Mouse (Mus musculus) CH12.LX (cell line): ENCODE results near the gene Rdh9. TPM values are rescaled to one million over a fixed set of nuclear protein-coding genes. Genes with fewer than 3 reads are reported as not detected.

ENCODE experiments used
- DNase-seq: peaks from one replicate; pipeline ENCODE4 v3.0.0-alpha.2; 2013; ENCODE audit errors: extremely low read depth
- H3K27ac ChIP-seq: 2 replicates; pipeline ENCODE4 v1.5.1; 2012; ENCODE audit warnings: low read depth, mild to moderate bottlenecking, control low read depth, moderate library complexity; ENCODE audit not compliant: insufficient read depth
- H3K27me3 ChIP-seq: replicated peaks from 2 replicates; pipeline ENCODE3; 2012; ENCODE audit warnings: inconsistent platforms
- H3K36me3 ChIP-seq, 2 experiments: replicated peaks in 1 of 2; 2 replicates each; pipeline versions ENCODE3 to v1.6.1; 2012; ENCODE audit warnings: inconsistent platforms in 1 of 2, low read length in 1 of 2, mild to moderate bottlenecking in 1 of 2, mixed read lengths in 1 of 2, moderate library complexity in 1 of 2; ENCODE audit not compliant: control insufficient read depth in 1 of 2, insufficient read depth in 1 of 2
- H3K4me1 ChIP-seq, 2 experiments: 2 replicates each; pipeline ENCODE4 v1.6.1; 2012; ENCODE audit warnings: inconsistent platforms in 1 of 2, moderate library complexity in 1 of 2; ENCODE audit not compliant: insufficient read depth in 2 of 2, control insufficient read depth in 1 of 2
- H3K4me2 ChIP-seq: 2 replicates; pipeline ENCODE4 v1.6.1; 2012; ENCODE audit warnings: low read depth, mild to moderate bottlenecking, control low read depth; ENCODE audit not compliant: poor library complexity, insufficient read depth, severe bottlenecking
- H3K4me3 ChIP-seq, 3 experiments: fragments of 150-350 bp in 1 of 3; sonication (generic) in 1 of 3; replicated peaks in 1 of 3; 2 replicates each; pipeline versions ENCODE3 to v1.5.1; 2011 to 2012; ENCODE audit warnings: low read depth in 2 of 3, low read length in 2 of 3, mild to moderate bottlenecking in 2 of 3, moderate library complexity in 2 of 3, control low read depth in 1 of 3, improper control_type of control experiment in 1 of 3, inconsistent platforms in 1 of 3, mixed read lengths in 1 of 3; ENCODE audit not compliant: poor library complexity in 1 of 3
- H3K79me2 ChIP-seq: replicated peaks from 2 replicates; pipeline ENCODE4 v1.6.1; 2012; ENCODE audit warnings: mild to moderate bottlenecking, moderate library complexity; ENCODE audit not compliant: control insufficient read depth, poor library complexity, insufficient read depth, severe bottlenecking; ENCODE audit errors: extremely low read depth
- H3K9ac ChIP-seq: 2 replicates; pipeline ENCODE4 v1.6.1; 2012; ENCODE audit warnings: low read depth, mild to moderate bottlenecking, control low read depth, moderate library complexity; ENCODE audit not compliant: insufficient read depth
- H3K9me3 ChIP-seq: replicated peaks from 2 replicates; pipeline ENCODE3; 2012; ENCODE audit warnings: low read length, inconsistent platforms, mixed read lengths
- CHD1 ChIP-seq: IDR thresholded peaks from 2 replicates; pipeline ENCODE4 v1.6.1; 2012; ENCODE audit warnings: low read depth, low read length, improper control_type of control experiment, inconsistent platforms
- CHD2 ChIP-seq: IDR thresholded peaks from 2 replicates; pipeline ENCODE4 v1.6.1; 2011; ENCODE audit warnings: low read length, improper control_type of control experiment
- CTCF ChIP-seq, 2 experiments: IDR thresholded peaks in 1 of 2; conservative IDR thresholded peaks in 1 of 2; 2 replicates each; pipeline ENCODE4 v1.5.1; 2011 to 2012; ENCODE audit warnings: low read depth in 2 of 2, low read length in 2 of 2, improper control_type of control experiment in 1 of 2, inconsistent platforms in 1 of 2, mild to moderate bottlenecking in 1 of 2, moderate library complexity in 1 of 2
- E2F4 ChIP-seq: IDR thresholded peaks from 2 replicates; pipeline ENCODE4 v1.6.1; 2011; ENCODE audit warnings: low read depth, low read length, improper control_type of control experiment; ENCODE audit not compliant: insufficient replicate concordance
- EP300 ChIP-seq: IDR thresholded peaks from 2 replicates; pipeline ENCODE4 v1.6.1; 2011; ENCODE audit warnings: low read length, improper control_type of control experiment
- ETS1 ChIP-seq: conservative IDR thresholded peaks from 2 replicates; pipeline ENCODE4 v1.6.1; 2012; ENCODE audit warnings: low read depth, mild to moderate bottlenecking, inconsistent platforms, low read length, improper control_type of control experiment, moderate library complexity
- HCFC1 ChIP-seq: IDR thresholded peaks from 2 replicates; pipeline ENCODE4 v1.6.1; 2012; ENCODE audit warnings: low read depth, mild to moderate bottlenecking, inconsistent platforms, low read length, improper control_type of control experiment
- IRF4 ChIP-seq: IDR thresholded peaks from 2 replicates; pipeline ENCODE4 v1.6.1; 2014; ENCODE audit warnings: low read depth, mild to moderate bottlenecking, inconsistent platforms, low read length, improper control_type of control experiment
- MAX ChIP-seq: IDR thresholded peaks from 2 replicates; pipeline ENCODE4 v1.6.1; 2011; ENCODE audit warnings: low read length, improper control_type of control experiment
- MYC ChIP-seq: IDR thresholded peaks from 2 replicates; pipeline ENCODE4 v1.6.1; 2011; ENCODE audit warnings: low read depth, mild to moderate bottlenecking, improper control_type of control experiment, low read length
- POLR2A ChIP-seq: IDR thresholded peaks from 2 replicates; pipeline ENCODE4 v1.6.1; 2011; ENCODE audit warnings: low read depth, mild to moderate bottlenecking, improper control_type of control experiment, low read length
- POLR2AphosphoS2 ChIP-seq: IDR thresholded peaks from 2 replicates; pipeline ENCODE4 v1.6.1; 2011; ENCODE audit warnings: low read depth, low read length, improper control_type of control experiment
- RAD21 ChIP-seq: IDR thresholded peaks from 2 replicates; pipeline ENCODE4 v1.6.1; 2011; ENCODE audit warnings: low read depth, mild to moderate bottlenecking, low read length, improper control_type of control experiment, moderate library complexity
- RCOR1 ChIP-seq: conservative IDR thresholded peaks from 2 replicates; pipeline ENCODE4 v1.6.1; 2012; ENCODE audit warnings: low read depth, mild to moderate bottlenecking, inconsistent platforms, low read length, improper control_type of control experiment
- SIN3A ChIP-seq: IDR thresholded peaks from 2 replicates; pipeline ENCODE4 v1.6.1; 2012; ENCODE audit warnings: low read length, improper control_type of control experiment, inconsistent platforms
- TBP ChIP-seq: conservative IDR thresholded peaks from 2 replicates; pipeline ENCODE4 v1.6.1; 2011; ENCODE audit warnings: low read depth, low read length, improper control_type of control experiment
- UBTF ChIP-seq: IDR thresholded peaks from 2 replicates; pipeline ENCODE4 v1.6.1; 2012; ENCODE audit warnings: low read depth, mild to moderate bottlenecking, inconsistent platforms, low read length, improper control_type of control experiment, moderate library complexity
- USF1 ChIP-seq: IDR thresholded peaks from 2 replicates; pipeline ENCODE4 v1.6.1; 2014; ENCODE audit warnings: low read depth, mild to moderate bottlenecking, inconsistent platforms, low read length, improper control_type of control experiment
- USF2 ChIP-seq: conservative IDR thresholded peaks from 2 replicates; pipeline ENCODE4 v1.6.1; 2011; ENCODE audit warnings: low read depth, low read length, improper control_type of control experiment
- ZC3H11A ChIP-seq: IDR thresholded peaks from 2 replicates; pipeline ENCODE4 v1.6.1; 2012; ENCODE audit warnings: low read depth, mild to moderate bottlenecking, inconsistent platforms, low read length, improper control_type of control experiment
- ZNF384 ChIP-seq: IDR thresholded peaks from 2 replicates; pipeline ENCODE4 v1.6.1; 2012; ENCODE audit warnings: low read depth, low read length, improper control_type of control experiment, inconsistent platforms
- dilution Hi-C: fragments of 300-500 bp; cut with MboI; formaldehyde crosslinking; loops from 2 replicates; pipeline ENCODE4 v1.14.3; 2020; ENCODE audit warnings: low sequenced_read_pairs; ENCODE audit not compliant: extremely low pct_unique_long_range_greater_than_20kb, extremely low pct_ligation_motif_present
- in situ Hi-C: fragments of 300-500 bp; cut with MboI; formaldehyde crosslinking; loops from 3 replicates; pipeline ENCODE4 v1.14.3; 2019; ENCODE audit warnings: low sequenced_read_pairs, low pct_ligation_motif_present, low pct_unique_long_range_greater_than_20kb, mixed read lengths
- polyA plus RNA-seq: library from polyadenylated mRNA; unstranded; fragments of >175 nt; gene quantifications from 2 replicates; pipeline ENCODE4 v1.2.1, GENCODE M21; 2012; ENCODE audit warnings: low read depth; ENCODE audit not compliant: insufficient read length
- total RNA-seq, 2 experiments: library from RNA; depleted of rRNA; stranded (reverse); fragments of 300-350 nt in 1 of 2; fragments of >200 nt in 1 of 2; gene quantifications; 2 replicates each; pipeline ENCODE4 v1.2.3; 2012 to 2014

Rdh9 gene
- total and polyA plus RNA-seq, 3 experiments, result 0.09 TPM; not detected in 2

DNA sequence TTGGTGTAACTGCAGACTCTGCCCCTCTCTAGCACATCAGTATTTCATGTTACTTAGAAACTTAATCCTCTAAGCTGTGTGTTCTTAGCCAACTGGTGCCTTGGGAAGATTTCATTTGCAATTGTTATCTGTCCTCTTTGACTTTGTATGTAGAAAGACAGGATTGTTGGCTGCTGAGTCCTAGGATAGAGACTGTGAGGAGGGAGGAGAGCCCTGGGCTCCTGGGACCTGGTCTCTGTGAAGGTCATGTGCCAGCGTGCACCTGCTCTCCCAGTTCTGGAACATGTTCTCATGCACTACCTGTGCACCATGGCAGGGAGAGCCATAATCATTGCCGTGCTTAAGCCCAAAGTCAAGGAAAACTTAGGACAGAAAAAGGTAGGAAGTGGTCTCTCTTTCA is 25.4 kb downstream of the Rdh9 start:
- Histone ChIP-seq H3K27ac (no peak overlapping the region), H3K36me3 (no peaks in the 10 kb centered on the region), H3K4me3 (no peak overlapping the region), H3K4me1 (no peaks in the 10 kb centered on the region), H3K79me2 (no peaks in the 10 kb centered on the region), H3K4me2 (no peak overlapping the region), H3K9me3 (peaks cover 2% of the 10 kb centered on the region), H3K9ac (no peak overlapping the region), H3K27me3 (peaks cover 38% of the 10 kb centered on the region)
- TF ChIP-seq CHD1, result no peak
- in situ Hi-C loops (no loop called here), dilution Hi-C loops (no loop called here)
- no peak for DNase-seq

DNA sequence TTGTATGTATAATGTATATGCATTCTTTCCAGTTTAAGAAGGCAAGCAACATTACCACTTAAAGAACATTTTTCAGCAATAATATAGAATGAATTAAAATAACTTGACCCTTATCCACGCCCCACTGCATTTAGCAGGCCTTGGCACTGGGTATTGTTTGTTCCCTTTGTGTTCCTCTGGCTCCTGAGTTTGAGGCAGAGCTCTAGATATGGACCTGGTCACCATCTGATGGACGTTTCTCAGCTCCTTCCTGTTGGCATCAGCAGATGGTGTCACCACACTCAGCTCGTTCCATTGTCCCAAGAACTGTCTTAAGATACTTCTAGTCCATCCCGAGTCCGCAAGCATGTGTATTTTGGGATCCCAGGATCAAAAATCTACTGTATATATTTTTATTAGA is 26.1 kb downstream of the Rdh9 start:
- H3K27ac ChIP-seq, result no peak overlapping the region
- peaks cover 41% of the 10 kb centered on the region for H3K27me3 ChIP-seq
- no peak overlapping the region for H3K4me3 ChIP-seq
- no peaks in the 10 kb centered on the region for H3K9me3 ChIP-seq
- TF ChIP-seq USF2, result no peak
- no peak for TF ChIP-seq TBP
- TF ChIP-seq ZNF384, result no peak
- no peak for TF ChIP-seq IRF4
- no peak for TF ChIP-seq CHD2
- TF ChIP-seq POLR2A, result no peak
- TF ChIP-seq MYC, result no peak
- no peak for TF ChIP-seq POLR2AphosphoS2
- TF ChIP-seq CTCF (conservative IDR thresholded peaks at IDR 0.05 in 1 of 2, IDR thresholded peaks at IDR 0.05 in 1 of 2; ENCODE audit: low read depth in 2 of 2, low read length in 2 of 2), result no peak
- TF ChIP-seq USF1, result no peak
- TF ChIP-seq RCOR1, result no peak
- TF ChIP-seq SIN3A, result no peak
- TF ChIP-seq E2F4, result no peak
- no peaks in the 10 kb centered on the region for H3K79me2 ChIP-seq
- H3K4me2 ChIP-seq, result no peak overlapping the region
- in situ Hi-C loops (no loop called here), dilution Hi-C loops (no loop called here)
- H3K36me3 ChIP-seq, result no peaks in the 10 kb centered on the region
- no peak overlapping the region for H3K9ac ChIP-seq
- DNase-seq, result no peak
- no peaks in the 10 kb centered on the region for H3K4me1 ChIP-seq

DNA sequence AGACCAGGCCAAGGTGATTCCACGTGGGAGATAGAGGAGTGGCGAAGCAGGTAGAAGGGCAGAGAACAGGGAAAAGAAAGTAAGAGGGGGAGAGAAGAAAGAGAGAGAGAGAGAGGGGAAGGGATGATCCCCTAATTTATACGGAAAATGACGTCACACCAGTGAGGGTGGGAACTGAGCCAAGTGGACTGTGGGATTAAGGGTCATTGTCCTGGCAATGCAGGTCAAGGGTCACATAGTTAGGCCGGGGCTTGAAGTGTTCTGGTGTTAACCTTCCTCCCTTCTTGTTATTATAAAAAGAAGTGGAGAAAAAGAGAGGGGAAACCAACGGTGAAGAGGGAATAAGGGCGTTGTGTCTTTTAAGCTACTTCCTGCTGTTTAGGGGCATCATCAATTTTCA is 28.2 kb downstream of the Rdh9 start:
- Histone ChIP-seq H3K9me3 (peaks cover under 1% of the 10 kb centered on the region), H3K27ac (no peak overlapping the region), H3K4me1 (no peaks in the 10 kb centered on the region), H3K4me3 (no peak overlapping the region), H3K79me2 (no peaks in the 10 kb centered on the region), H3K36me3 (no peaks in the 10 kb centered on the region), H3K4me2 (no peak overlapping the region), H3K9ac (no peak overlapping the region), H3K27me3 (peaks cover 48% of the 10 kb centered on the region)
- in situ Hi-C loops, result no loop called here
- DNase-seq, result no peak
- dilution Hi-C loops, result no loop called here
- TF ChIP-seq HCFC1, result no peak
- TF ChIP-seq POLR2AphosphoS2, result no peak
- TF ChIP-seq ETS1, result no peak
- no peak for TF ChIP-seq RAD21
- TF ChIP-seq SIN3A, result no peak
- TF ChIP-seq MAX, result no peak
- TF ChIP-seq TBP, result no peak
- TF ChIP-seq UBTF, result no peak
- no peak for TF ChIP-seq ZC3H11A
- TF ChIP-seq CHD2, result no peak
- no peak for TF ChIP-seq EP300
- no peak for TF ChIP-seq E2F4
